Mouse (Mus musculus): ENCODE measurements around the gene Txlna. TPM values are rescaled to one million over a fixed set of nuclear protein-coding genes. Genes with fewer than 3 reads are reported as not detected.

The Txlna gene
- polyA plus RNA-seq (2016; fragmentation: Nextera tagmentation; extraction: Ambion mirVana), result 45.4 and 45.7 TPM in 2 replicates

DNA sequence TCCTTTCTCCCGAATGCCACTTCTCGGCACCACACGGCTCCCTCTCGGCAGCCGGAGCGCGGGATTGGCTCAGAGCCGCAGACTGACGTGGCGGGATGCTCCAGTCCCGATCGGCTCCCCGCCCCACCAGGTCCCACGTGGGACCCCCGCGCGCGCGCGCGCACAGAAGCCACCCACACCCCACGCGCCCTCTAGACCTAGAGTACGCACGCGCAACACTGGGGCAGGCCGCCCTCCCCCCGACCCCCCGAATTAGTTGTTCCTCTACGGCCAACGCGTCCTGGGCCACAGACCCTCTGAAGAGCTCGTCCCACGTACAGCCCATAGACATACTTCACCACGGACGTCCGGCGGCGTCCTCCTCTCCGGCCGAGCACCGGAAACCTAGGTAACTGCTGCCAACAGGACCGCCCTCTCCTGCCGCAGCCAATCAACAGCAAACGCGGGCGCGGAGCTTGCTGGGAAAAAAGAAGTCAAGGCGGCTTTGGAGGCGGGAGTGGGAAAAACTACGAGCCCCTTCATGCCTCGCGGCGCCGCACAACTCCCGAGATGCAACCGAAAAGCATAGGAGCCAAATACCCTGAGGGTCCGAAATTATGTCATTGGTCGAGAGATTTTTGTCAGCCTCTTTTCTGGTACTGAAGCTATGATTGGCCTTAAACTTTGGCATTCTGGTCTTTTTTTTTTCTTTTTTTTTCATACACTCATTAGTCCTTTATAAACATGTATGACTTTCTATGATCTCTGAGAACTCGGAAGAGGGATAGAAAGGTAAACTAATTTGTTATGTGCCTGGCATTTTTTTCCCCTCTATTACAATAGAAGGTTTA is at the start of gene Txlna:
TSS of gene Txlna (minus strand) at position 428 of the 830 bp plus-strand sequence.
- under 1% methylated on average over 60 of the region's 60 CpGs for WGBS (ENCODE audit: insufficient replicate concordance)
- H3K4me3 ChIP-seq, result peak within 1 kb of the TSS; percentile 75
- H3K9me3 ChIP-seq (replicated peaks), result no peaks in the 10 kb centered on the region
- H3K9ac ChIP-seq, result peak within 1 kb of the TSS; percentile 85
- ATAC-seq, result peak; percentile 91
- H3K4me2 ChIP-seq, result peak within 1 kb of the TSS; percentile 94
- peaks cover 35% of the 10 kb centered on the region for H3K4me1 ChIP-seq
- no peaks in the 10 kb centered on the region for H3K27me3 ChIP-seq (replicated peaks)
- peaks cover 52% of the 10 kb centered on the region for H3K36me3 ChIP-seq
- peak within 1 kb of the TSS; percentile 89 for H3K27ac ChIP-seq

- no peak for ATAC-seq
- H3K9me3 ChIP-seq (replicated peaks), result no peaks in the 10 kb centered on the region
- peaks cover 83% of the 10 kb centered on the region for H3K36me3 ChIP-seq
- no peaks in the 10 kb centered on the region for H3K4me1 ChIP-seq
- no peak overlapping the region for H3K4me3 ChIP-seq
- WGBS (ENCODE audit: insufficient replicate concordance), result 92% methylated on average over 6 of the region's 6 CpGs
- no peak overlapping the region for H3K9ac ChIP-seq
- H3K27ac ChIP-seq, result no peak overlapping the region
- no peaks in the 10 kb centered on the region for H3K27me3 ChIP-seq (replicated peaks)
- H3K4me2 ChIP-seq, result no peak overlapping the region
Measured at GRCm38 (mm10) chr4:129684531-129684930, 43.7 kb upstream of the Txlna start.

GRCm38 (mm10) chr4:129683901-129684493 is 43.1 kb upstream of the Txlna start:
- Histone ChIP-seq H3K4me1 (no peaks in the 10 kb centered on the region), H3K27me3 (replicated peaks) (no peaks in the 10 kb centered on the region), H3K27ac (no peak overlapping the region), H3K9ac (no peak overlapping the region), H3K36me3 (peaks cover 86% of the 10 kb centered on the region), H3K4me2 (no peak overlapping the region), H3K4me3 (no peak overlapping the region), H3K9me3 (replicated peaks) (no peaks in the 10 kb centered on the region)
- no peak for ATAC-seq
- WGBS (ENCODE audit: insufficient replicate concordance), result 79% methylated on average over 11 of the region's 11 CpGs

GRCm38 (mm10) chr4:129681837-129682236 is 41.0 kb upstream of the Txlna start:
- 90% methylated on average over 11 of the region's 11 CpGs for WGBS (ENCODE audit: insufficient replicate concordance)
- Histone ChIP-seq H3K4me3 (no peak overlapping the region), H3K4me2 (no peak overlapping the region), H3K27me3 (replicated peaks) (no peaks in the 10 kb centered on the region), H3K9ac (no peak overlapping the region), H3K4me1 (no peaks in the 10 kb centered on the region), H3K36me3 (peaks cover 84% of the 10 kb centered on the region), H3K27ac (no peak overlapping the region), H3K9me3 (replicated peaks) (no peaks in the 10 kb centered on the region)
- no peak for ATAC-seq

DNA sequence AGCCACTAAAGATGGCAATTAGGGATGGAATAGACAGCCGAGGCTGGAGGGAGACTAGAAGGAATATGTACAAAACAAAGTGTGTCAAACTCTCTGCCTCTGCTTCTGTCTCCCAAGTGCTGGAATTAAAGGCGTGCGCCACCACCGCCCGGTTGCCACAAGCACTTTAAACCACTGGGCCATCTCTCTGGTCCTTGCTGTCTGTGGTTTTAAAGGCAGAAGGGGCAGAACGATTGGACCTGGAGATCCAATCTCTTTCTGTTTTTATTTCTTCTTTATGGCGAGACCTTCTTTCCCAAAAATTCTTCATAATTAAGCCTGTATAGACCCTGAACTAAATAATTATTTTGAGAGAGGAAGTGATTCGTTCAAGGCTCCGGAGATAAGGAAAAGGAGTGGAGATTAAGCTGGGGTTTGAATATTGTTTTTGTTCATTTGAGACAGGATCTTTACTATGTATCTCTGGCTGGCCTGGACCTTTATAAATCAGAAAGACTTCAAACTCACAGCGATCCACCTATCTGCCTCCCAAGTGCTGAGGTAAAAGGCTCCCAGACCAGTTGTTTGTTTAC is 32.1 kb upstream of the Txlna start:
- peaks cover 32% of the 10 kb centered on the region for H3K4me1 ChIP-seq
- H3K4me3 ChIP-seq, result peak overlapping the region; percentile 82
- peaks cover 24% of the 10 kb centered on the region for H3K36me3 ChIP-seq
- no peaks in the 10 kb centered on the region for H3K27me3 ChIP-seq (replicated peaks)
- WGBS (ENCODE audit: insufficient replicate concordance), result 4% methylated on average over 10 of the region's 10 CpGs
- peak overlapping the region; percentile 72 for H3K4me2 ChIP-seq
- H3K9ac ChIP-seq, result peak overlapping the region; percentile 92
- peak overlapping the region; percentile 90 for H3K27ac ChIP-seq
- no peak; the same call in 1 of the 2 replicates for ATAC-seq
- no peaks in the 10 kb centered on the region for H3K9me3 ChIP-seq (replicated peaks)

- WGBS (ENCODE audit: insufficient replicate concordance), result under 1% methylated on average over 65 of the region's 65 CpGs
- ATAC-seq, result peak; percentile 79
Measured at GRCm38 (mm10) chr4:129672083-129672877, 31.4 kb upstream of the Txlna start, which contains the start of gene Kpna6. Gene Kpna6 (minus strand): TSS chr4:129672767.

GRCm38 (mm10) chr4:129671491-129672082 is 30.7 kb upstream of the Txlna start:
- ATAC-seq, result peak; percentile 73
- Histone ChIP-seq H3K4me1 (peaks cover 32% of the 10 kb centered on the region), H3K36me3 (peaks cover 25% of the 10 kb centered on the region), H3K9me3 (replicated peaks) (no peaks in the 10 kb centered on the region), H3K27ac (peak overlapping the region; percentile 90), H3K4me3 (peak overlapping the region; percentile 82), H3K27me3 (replicated peaks) (no peaks in the 10 kb centered on the region), H3K4me2 (peak overlapping the region; percentile 72), H3K9ac (peak overlapping the region; percentile 92)
- WGBS (ENCODE audit: insufficient replicate concordance), result 5% methylated on average over 12 of the region's 12 CpGs

More at GRCm38 (mm10) chr4:129672083-129672877, 31.4 kb upstream of the Txlna start, which contains the start of gene Kpna6:
- Histone ChIP-seq H3K27me3 (replicated peaks) (no peaks in the 10 kb centered on the region), H3K9ac (peak within 1 kb of the TSS; percentile 92), H3K36me3 (peaks cover 26% of the 10 kb centered on the region), H3K27ac (peak within 1 kb of the TSS; percentile 90), H3K4me2 (peak within 1 kb of the TSS; percentile 72), H3K4me3 (peak within 1 kb of the TSS; percentile 82), H3K4me1 (peaks cover 32% of the 10 kb centered on the region), H3K9me3 (replicated peaks) (no peaks in the 10 kb centered on the region)

- H3K27me3 ChIP-seq (replicated peaks), result no peaks in the 10 kb centered on the region
- no peak overlapping the region for H3K9ac ChIP-seq
- H3K27ac ChIP-seq, result no peak overlapping the region
- 78% methylated on average over 3 of the region's 3 CpGs for WGBS (ENCODE audit: insufficient replicate concordance)
- no peaks in the 10 kb centered on the region for H3K4me1 ChIP-seq
- peaks cover 80% of the 10 kb centered on the region for H3K36me3 ChIP-seq
- H3K4me2 ChIP-seq, result no peak overlapping the region
- H3K9me3 ChIP-seq (replicated peaks), result no peaks in the 10 kb centered on the region
- H3K4me3 ChIP-seq, result no peak overlapping the region
- ATAC-seq, result no peak
Measured at GRCm38 (mm10) chr4:129662255-129662813, 21.5 kb upstream of the Txlna start.

- no peak for ATAC-seq
- Histone ChIP-seq H3K9me3 (replicated peaks) (no peaks in the 10 kb centered on the region), H3K4me3 (no peak overlapping the region), H3K36me3 (peaks cover 82% of the 10 kb centered on the region), H3K27me3 (replicated peaks) (no peaks in the 10 kb centered on the region), H3K4me2 (no peak overlapping the region), H3K4me1 (no peaks in the 10 kb centered on the region), H3K27ac (no peak overlapping the region), H3K9ac (no peak overlapping the region)
- 87% methylated on average over 3 of the region's 3 CpGs for WGBS (ENCODE audit: insufficient replicate concordance)
Measured at GRCm38 (mm10) chr4:129661584-129661983, 20.7 kb upstream of the Txlna start.

DNA sequence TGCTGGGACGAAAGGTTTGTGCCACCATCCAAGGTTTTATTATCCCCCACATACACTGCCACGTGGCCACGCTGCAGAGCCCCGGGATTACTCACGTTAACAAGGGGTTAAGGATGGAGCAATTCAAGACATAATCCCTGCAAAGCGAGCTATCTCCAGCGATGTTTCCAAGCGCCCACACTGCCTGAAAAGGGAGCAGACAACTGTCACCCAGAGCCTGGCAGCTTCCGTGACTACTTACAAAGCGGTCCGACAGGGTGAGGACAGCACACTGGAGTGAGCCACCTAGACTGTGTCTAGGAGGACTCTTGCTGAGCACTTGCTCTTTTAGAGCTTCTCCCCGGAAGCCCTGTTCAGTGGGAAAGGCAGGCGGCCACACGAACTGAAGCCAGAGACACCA is 13.9 kb upstream of the Txlna start:
- H3K4me3 ChIP-seq, result no peak overlapping the region
- H3K27me3 ChIP-seq (replicated peaks), result no peaks in the 10 kb centered on the region
- no peak overlapping the region for H3K27ac ChIP-seq
- WGBS (ENCODE audit: insufficient replicate concordance), result 86% methylated on average over 14 of the region's 14 CpGs
- no peak overlapping the region for H3K9ac ChIP-seq
- H3K36me3 ChIP-seq, result peaks cover 97% of the 10 kb centered on the region
- no peak for ATAC-seq
- no peak overlapping the region for H3K4me2 ChIP-seq
- no peaks in the 10 kb centered on the region for H3K9me3 ChIP-seq (replicated peaks)
- no peaks in the 10 kb centered on the region for H3K4me1 ChIP-seq

- Histone ChIP-seq H3K4me1 (no peaks in the 10 kb centered on the region), H3K9ac (no peak overlapping the region), H3K4me3 (no peak overlapping the region), H3K4me2 (no peak overlapping the region), H3K9me3 (replicated peaks) (no peaks in the 10 kb centered on the region), H3K27ac (no peak overlapping the region), H3K27me3 (replicated peaks) (no peaks in the 10 kb centered on the region), H3K36me3 (peaks cover 96% of the 10 kb centered on the region)
- WGBS (ENCODE audit: insufficient replicate concordance), result 85% methylated on average over 8 of the region's 8 CpGs
- no peak for ATAC-seq
Measured at GRCm38 (mm10) chr4:129650359-129650758, 9.5 kb upstream of the Txlna start.
